Mouse (Mus musculus): ENCODE results near the gene Poc1a. TPM values are rescaled to one million over a fixed set of nuclear protein-coding genes. Genes with fewer than 3 reads are reported as not detected.

Gene Poc1a
- polyA plus RNA-seq, 1 experiment from 2014 or later: 25.2 TPM

GRCm38 (mm10) chr9:106268421-106268820 is 12.4 kb upstream of the Poc1a start:
- no peaks in the 10 kb centered on the region for H3K9me3 ChIP-seq (ENCODE audit: control insufficient read depth, low read depth, low read length)
- H3K4me1 ChIP-seq (ENCODE audit: control insufficient read depth, insufficient read depth, low read length): peaks cover 18% of the 10 kb centered on the region
- H3K9ac ChIP-seq (replicated peaks; ENCODE audit: low read depth, low read length): no peak overlapping the region
- H3K36me3 ChIP-seq (ENCODE audit: control insufficient read depth, insufficient read depth, low read length): no peaks in the 10 kb centered on the region
- no peak overlapping the region for H3K4me2 ChIP-seq (replicated peaks; ENCODE audit: low read depth, low read length)
- H3K27ac ChIP-seq (ENCODE audit: low read length): no peak overlapping the region; the same call in 1 of the 2 replicates
- WGBS: 36% methylated on average over 4 of the region's 4 CpGs
- H3K4me3 ChIP-seq (ENCODE audit: low read depth, low read length): no peak overlapping the region
- peak; percentile 4; the same call in 1 of the 2 replicates for ATAC-seq (ENCODE audit: insufficient number of reproducible peaks, insufficient read depth, low FRiP score, low read depth)
- H3K27me3 ChIP-seq (ENCODE audit: control insufficient read depth, insufficient read depth, low read length): no peaks in the 10 kb centered on the region

GRCm38 (mm10) chr9:106269076-106269788 is 11.6 kb upstream of the Poc1a start:
- Histone ChIP-seq H3K9me3 (ENCODE audit: control insufficient read depth, low read depth, low read length) (no peaks in the 10 kb centered on the region), H3K27me3 (ENCODE audit: control insufficient read depth, insufficient read depth, low read length) (no peaks in the 10 kb centered on the region), H3K4me3 (ENCODE audit: low read depth, low read length) (no peak overlapping the region), H3K9ac (replicated peaks; ENCODE audit: low read depth, low read length) (no peak overlapping the region), H3K36me3 (ENCODE audit: control insufficient read depth, insufficient read depth, low read length) (no peaks in the 10 kb centered on the region), H3K4me2 (replicated peaks; ENCODE audit: low read depth, low read length) (no peak overlapping the region), H3K4me1 (ENCODE audit: control insufficient read depth, insufficient read depth, low read length) (peaks cover 18% of the 10 kb centered on the region), H3K27ac (ENCODE audit: low read length) (no peak overlapping the region)
- 45% methylated on average over 9 of the region's 9 CpGs for WGBS
- ATAC-seq (ENCODE audit: insufficient number of reproducible peaks, insufficient read depth, low FRiP score, low read depth): no peak

DNA sequence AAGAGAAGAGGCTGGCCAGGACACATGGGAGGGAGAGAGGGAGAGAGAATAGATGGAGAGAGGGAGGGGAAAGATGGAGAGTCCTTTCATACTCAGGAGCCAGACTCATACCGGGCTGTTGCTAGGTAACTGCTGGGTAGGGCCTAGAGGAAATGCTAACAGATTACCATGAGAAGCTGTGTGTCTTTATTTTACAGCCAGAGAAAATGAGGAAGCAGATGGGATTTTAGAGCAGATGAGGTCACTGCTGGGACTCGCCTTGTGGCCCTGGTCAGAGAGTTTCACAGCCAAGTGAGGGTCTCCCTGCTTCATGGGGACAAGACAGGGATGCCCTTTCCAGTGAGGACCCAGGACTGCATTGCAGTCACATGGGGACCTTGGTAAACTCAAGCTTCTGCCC is 11.0 kb upstream of the Poc1a start:
- no peaks in the 10 kb centered on the region for H3K27me3 ChIP-seq (ENCODE audit: control insufficient read depth, insufficient read depth, low read length)
- H3K27ac ChIP-seq (ENCODE audit: low read length): no peak overlapping the region
- H3K4me3 ChIP-seq (ENCODE audit: low read depth, low read length): no peak overlapping the region
- 25% methylated on average over 2 of the region's 2 CpGs for WGBS
- no peak overlapping the region for H3K9ac ChIP-seq (replicated peaks; ENCODE audit: low read depth, low read length)
- no peak overlapping the region for H3K4me2 ChIP-seq (replicated peaks; ENCODE audit: low read depth, low read length)
- peak; percentile 65; the same call in 1 of the 2 replicates for ATAC-seq (ENCODE audit: insufficient number of reproducible peaks, insufficient read depth, low FRiP score, low read depth)
- H3K36me3 ChIP-seq (ENCODE audit: control insufficient read depth, insufficient read depth, low read length): no peaks in the 10 kb centered on the region
- H3K4me1 ChIP-seq (ENCODE audit: control insufficient read depth, insufficient read depth, low read length): peaks cover 18% of the 10 kb centered on the region
- H3K9me3 ChIP-seq (ENCODE audit: control insufficient read depth, low read depth, low read length): no peaks in the 10 kb centered on the region

DNA sequence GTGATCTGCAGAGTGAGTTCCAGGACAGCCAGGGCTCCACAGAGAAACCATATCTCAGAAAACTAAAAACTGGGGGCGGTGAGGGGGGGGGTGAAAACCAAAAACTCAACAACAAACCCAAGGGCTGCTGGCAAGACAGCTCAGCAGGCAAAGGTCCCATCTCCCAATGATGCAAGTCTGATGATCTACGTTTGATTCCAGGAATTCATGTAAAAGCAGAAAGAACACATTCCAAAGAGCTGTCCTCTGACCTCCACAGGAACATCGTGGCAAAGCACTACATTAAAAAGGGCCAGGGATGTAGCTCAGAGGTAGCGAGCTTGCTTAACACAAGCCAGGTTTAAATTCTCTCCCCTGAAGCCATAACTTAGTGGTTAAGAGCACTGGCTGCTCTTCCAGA is 10.2 kb upstream of the Poc1a start:
- Histone ChIP-seq H3K4me3 (ENCODE audit: low read depth, low read length) (no peak overlapping the region), H3K27ac (ENCODE audit: low read length) (no peak overlapping the region), H3K27me3 (ENCODE audit: control insufficient read depth, insufficient read depth, low read length) (no peaks in the 10 kb centered on the region), H3K4me1 (ENCODE audit: control insufficient read depth, insufficient read depth, low read length) (peaks cover 18% of the 10 kb centered on the region), H3K4me2 (replicated peaks; ENCODE audit: low read depth, low read length) (no peak overlapping the region), H3K36me3 (ENCODE audit: control insufficient read depth, insufficient read depth, low read length) (no peaks in the 10 kb centered on the region), H3K9ac (replicated peaks; ENCODE audit: low read depth, low read length) (no peak overlapping the region), H3K9me3 (ENCODE audit: control insufficient read depth, low read depth, low read length) (no peaks in the 10 kb centered on the region)
- no peak for ATAC-seq (ENCODE audit: insufficient number of reproducible peaks, insufficient read depth, low FRiP score, low read depth)
- WGBS: 69% methylated on average over 4 of the region's 4 CpGs

- no peak overlapping the region for H3K4me3 ChIP-seq (ENCODE audit: low read depth, low read length)
- no peak overlapping the region for H3K9ac ChIP-seq (replicated peaks; ENCODE audit: low read depth, low read length)
- no peaks in the 10 kb centered on the region for H3K9me3 ChIP-seq (ENCODE audit: control insufficient read depth, low read depth, low read length)
- peaks cover 18% of the 10 kb centered on the region for H3K4me1 ChIP-seq (ENCODE audit: control insufficient read depth, insufficient read depth, low read length)
- no peak for ATAC-seq (ENCODE audit: insufficient number of reproducible peaks, insufficient read depth, low FRiP score, low read depth)
- H3K27me3 ChIP-seq (ENCODE audit: control insufficient read depth, insufficient read depth, low read length): no peaks in the 10 kb centered on the region
- H3K27ac ChIP-seq (ENCODE audit: low read length): no peak overlapping the region
- WGBS: 97% methylated on average over 1 of the region's 1 CpGs
- no peaks in the 10 kb centered on the region for H3K36me3 ChIP-seq (ENCODE audit: control insufficient read depth, insufficient read depth, low read length)
- no peak overlapping the region for H3K4me2 ChIP-seq (replicated peaks; ENCODE audit: low read depth, low read length)
Measured at GRCm38 (mm10) chr9:106272288-106272687, 8.6 kb upstream of the Poc1a start.

- Histone ChIP-seq H3K4me3 (ENCODE audit: low read depth, low read length) (no peak overlapping the region), H3K9ac (replicated peaks; ENCODE audit: low read depth, low read length) (no peak overlapping the region), H3K27ac (ENCODE audit: low read length) (no peak overlapping the region), H3K9me3 (ENCODE audit: control insufficient read depth, low read depth, low read length) (no peaks in the 10 kb centered on the region), H3K4me1 (ENCODE audit: control insufficient read depth, insufficient read depth, low read length) (peaks cover 16% of the 10 kb centered on the region), H3K36me3 (ENCODE audit: control insufficient read depth, insufficient read depth, low read length) (no peaks in the 10 kb centered on the region), H3K27me3 (ENCODE audit: control insufficient read depth, insufficient read depth, low read length) (no peaks in the 10 kb centered on the region), H3K4me2 (replicated peaks; ENCODE audit: low read depth, low read length) (no peak overlapping the region)
- ATAC-seq (ENCODE audit: insufficient number of reproducible peaks, insufficient read depth, low FRiP score, low read depth): no peak
- 85% methylated on average over 12 of the region's 12 CpGs for WGBS
Measured at GRCm38 (mm10) chr9:106273276-106273675, 7.6 kb upstream of the Poc1a start.

GRCm38 (mm10) chr9:106273791-106274190 is 7.1 kb upstream of the Poc1a start:
- no peaks in the 10 kb centered on the region for H3K9me3 ChIP-seq (ENCODE audit: control insufficient read depth, low read depth, low read length)
- H3K4me1 ChIP-seq (ENCODE audit: control insufficient read depth, insufficient read depth, low read length): peaks cover 11% of the 10 kb centered on the region
- no peaks in the 10 kb centered on the region for H3K27me3 ChIP-seq (ENCODE audit: control insufficient read depth, insufficient read depth, low read length)
- H3K9ac ChIP-seq (replicated peaks; ENCODE audit: low read depth, low read length): no peak overlapping the region
- no peaks in the 10 kb centered on the region for H3K36me3 ChIP-seq (ENCODE audit: control insufficient read depth, insufficient read depth, low read length)
- H3K27ac ChIP-seq (ENCODE audit: low read length): no peak overlapping the region
- no peak overlapping the region for H3K4me2 ChIP-seq (replicated peaks; ENCODE audit: low read depth, low read length)
- no peak overlapping the region for H3K4me3 ChIP-seq (ENCODE audit: low read depth, low read length)
- 61% methylated on average over 4 of the region's 4 CpGs for WGBS
- no peak for ATAC-seq (ENCODE audit: insufficient number of reproducible peaks, insufficient read depth, low FRiP score, low read depth)

GRCm38 (mm10) chr9:106274652-106275180 is 6.1 kb upstream of the Poc1a start:
- Histone ChIP-seq H3K9me3 (ENCODE audit: control insufficient read depth, low read depth, low read length) (no peaks in the 10 kb centered on the region), H3K9ac (replicated peaks; ENCODE audit: low read depth, low read length) (no peak overlapping the region), H3K27me3 (ENCODE audit: control insufficient read depth, insufficient read depth, low read length) (no peaks in the 10 kb centered on the region), H3K27ac (ENCODE audit: low read length) (no peak overlapping the region), H3K4me3 (ENCODE audit: low read depth, low read length) (no peak overlapping the region), H3K4me1 (ENCODE audit: control insufficient read depth, insufficient read depth, low read length) (peaks cover 5% of the 10 kb centered on the region), H3K4me2 (replicated peaks; ENCODE audit: low read depth, low read length) (no peak overlapping the region), H3K36me3 (ENCODE audit: control insufficient read depth, insufficient read depth, low read length) (no peaks in the 10 kb centered on the region)
- WGBS: 84% methylated on average over 8 of the region's 8 CpGs
- no peak for ATAC-seq (ENCODE audit: insufficient number of reproducible peaks, insufficient read depth, low FRiP score, low read depth)

GRCm38 (mm10) chr9:106275806-106276205 is 5.1 kb upstream of the Poc1a start:
- no peak overlapping the region for H3K27ac ChIP-seq (ENCODE audit: low read length)
- no peaks in the 10 kb centered on the region for H3K36me3 ChIP-seq (ENCODE audit: control insufficient read depth, insufficient read depth, low read length)
- no peak overlapping the region for H3K4me3 ChIP-seq (ENCODE audit: low read depth, low read length)
- H3K9me3 ChIP-seq (ENCODE audit: control insufficient read depth, low read depth, low read length): no peaks in the 10 kb centered on the region
- H3K9ac ChIP-seq (replicated peaks; ENCODE audit: low read depth, low read length): no peak overlapping the region
- no peak overlapping the region for H3K4me2 ChIP-seq (replicated peaks; ENCODE audit: low read depth, low read length)
- no peak for ATAC-seq (ENCODE audit: insufficient number of reproducible peaks, insufficient read depth, low FRiP score, low read depth)
- H3K4me1 ChIP-seq (ENCODE audit: control insufficient read depth, insufficient read depth, low read length): no peaks in the 10 kb centered on the region
- H3K27me3 ChIP-seq (ENCODE audit: control insufficient read depth, insufficient read depth, low read length): no peaks in the 10 kb centered on the region
- WGBS: 68% methylated on average over 1 of the region's 1 CpGs
